Mouse (Mus musculus): Measurements from ENCODE around the gene Tango6. TPM values are rescaled to one million over a fixed set of nuclear protein-coding genes. Genes with fewer than 3 reads are reported as not detected.
"Not testable (repeated sequence)": the region's sequence is repeated elsewhere in the genome, so short reads cannot be mapped to it uniquely, and the experiment has no call there.

The Tango6 gene
- polyA plus RNA-seq, 1 experiment from 2014 or later: 7.0 TPM

DNA sequence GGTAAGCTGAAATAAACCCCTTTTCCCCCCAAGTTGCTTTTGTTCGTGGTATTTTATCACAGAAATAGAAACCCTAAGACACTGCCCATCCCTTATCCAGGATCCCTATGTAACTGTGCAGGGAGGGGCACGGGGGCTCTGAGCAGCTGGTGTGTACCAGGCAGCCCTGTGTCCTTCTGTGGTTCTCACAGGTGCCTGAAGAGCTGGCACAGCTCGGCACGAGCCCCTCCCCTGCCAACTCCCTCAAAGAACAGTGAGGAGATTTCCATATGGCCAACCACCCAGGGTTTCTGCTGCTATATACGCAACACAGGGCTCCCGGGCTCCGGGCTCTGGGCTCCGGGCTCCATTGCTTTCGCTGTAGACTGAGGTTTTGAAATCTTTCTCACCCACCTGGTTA, 182.5 kb downstream of the Tango6 start:
- peaks cover 15% of the 10 kb centered on the region for H3K27me3 ChIP-seq (ENCODE audit: control insufficient read depth, insufficient read depth, low read length)
- DNase-seq (ENCODE audit: low spot score, missing footprints) (no peak), ATAC-seq (ENCODE audit: low FRiP score) (no peak)
- no peak overlapping the region for H3K4me2 ChIP-seq
- H3K9me3 ChIP-seq (ENCODE audit: control insufficient read depth, low read length): no peaks in the 10 kb centered on the region
- peaks cover 3% of the 10 kb centered on the region; the same call in 1 of the 2 replicates for H3K4me1 ChIP-seq (ENCODE audit: control insufficient read depth, insufficient read depth, low read length)
- H3K4me3 ChIP-seq (ENCODE audit: low read depth, low read length): no peak overlapping the region
- 81% methylated on average over 9 of the region's 9 CpGs for WGBS
- no peak overlapping the region for H3K27ac ChIP-seq (ENCODE audit: low read depth, low read length)
- no peaks in the 10 kb centered on the region for H3K36me3 ChIP-seq (ENCODE audit: control insufficient read depth, insufficient read depth, low read length)
- H3K9ac ChIP-seq (ENCODE audit: low read length): no peak overlapping the region

- DNase-seq (ENCODE audit: low spot score, missing footprints) (peak; percentile 96), ATAC-seq (ENCODE audit: low FRiP score) (no peak)
- 2% methylated on average over 18 of the region's 18 CpGs for WGBS
- Histone ChIP-seq H3K9me3 (ENCODE audit: control insufficient read depth, low read length) (no peaks in the 10 kb centered on the region), H3K4me2 (peak within 1 kb of the TSS; percentile 97), H3K4me3 (ENCODE audit: low read depth, low read length) (peak within 1 kb of the TSS; percentile 51), H3K9ac (ENCODE audit: low read length) (peak within 1 kb of the TSS; percentile 66), H3K27ac (ENCODE audit: low read depth, low read length) (no peak within 1 kb of the TSS), H3K27me3 (ENCODE audit: control insufficient read depth, insufficient read depth, low read length) (peaks cover 35% of the 10 kb centered on the region), H3K4me1 (ENCODE audit: control insufficient read depth, insufficient read depth, low read length) (peaks cover 22% of the 10 kb centered on the region), H3K36me3 (ENCODE audit: control insufficient read depth, insufficient read depth, low read length) (peaks cover 3% of the 10 kb centered on the region; the same call in 1 of the 2 replicates)
Observed at GRCm38 (mm10) chr8:106870051-106870450, 187.2 kb downstream of the Tango6 start, which contains the start of gene Has3. Gene Has3 (plus strand): TSS chr8:106870242.

GRCm38 (mm10) chr8:106870537-106871327, 187.9 kb downstream of the Tango6 start:
- WGBS: under 1% methylated on average over 60 of the region's 63 CpGs
- Histone ChIP-seq H3K4me3 (ENCODE audit: low read depth, low read length) (peak overlapping the region; percentile 51), H3K27ac (ENCODE audit: low read depth, low read length) (no peak overlapping the region), H3K4me1 (ENCODE audit: control insufficient read depth, insufficient read depth, low read length) (peaks cover 22% of the 10 kb centered on the region), H3K9me3 (ENCODE audit: control insufficient read depth, low read length) (no peaks in the 10 kb centered on the region), H3K4me2 (peak overlapping the region; percentile 97), H3K27me3 (ENCODE audit: control insufficient read depth, insufficient read depth, low read length) (peaks cover 35% of the 10 kb centered on the region), H3K36me3 (ENCODE audit: control insufficient read depth, insufficient read depth, low read length) (peaks cover 3% of the 10 kb centered on the region; the same call in 1 of the 2 replicates), H3K9ac (ENCODE audit: low read length) (peak overlapping the region; percentile 66)
- DNase-seq (ENCODE audit: low spot score, missing footprints) (peak; percentile 95), ATAC-seq (ENCODE audit: low FRiP score) (peak; percentile 74)

- DNase-seq (ENCODE audit: low spot score, missing footprints) (peak; percentile 92), ATAC-seq (ENCODE audit: low FRiP score) (peak; percentile 23; the same call in 1 of the 2 replicates)
- H3K9ac ChIP-seq (ENCODE audit: low read length): peak overlapping the region; percentile 66
- H3K27ac ChIP-seq (ENCODE audit: low read depth, low read length): no peak overlapping the region
- H3K4me2 ChIP-seq: peak overlapping the region; percentile 97
- 1% methylated on average over 15 of the region's 15 CpGs for WGBS
- no peaks in the 10 kb centered on the region for H3K9me3 ChIP-seq (ENCODE audit: control insufficient read depth, low read length)
- peaks cover 22% of the 10 kb centered on the region for H3K4me1 ChIP-seq (ENCODE audit: control insufficient read depth, insufficient read depth, low read length)
- H3K27me3 ChIP-seq (ENCODE audit: control insufficient read depth, insufficient read depth, low read length): peaks cover 35% of the 10 kb centered on the region
- H3K4me3 ChIP-seq (ENCODE audit: low read depth, low read length): peak overlapping the region; percentile 51
- peaks cover 5% of the 10 kb centered on the region for H3K36me3 ChIP-seq (ENCODE audit: control insufficient read depth, insufficient read depth, low read length)
Observed at GRCm38 (mm10) chr8:106871328-106871926, 188.6 kb downstream of the Tango6 start.

GRCm38 (mm10) chr8:106871931-106872371, 189.1 kb downstream of the Tango6 start:
- peak; percentile 57 for ATAC-seq (ENCODE audit: low FRiP score)
- H3K4me3 ChIP-seq (ENCODE audit: low read depth, low read length): peak overlapping the region; percentile 51
- under 1% methylated on average over 22 of the region's 22 CpGs for WGBS
- H3K27ac ChIP-seq (ENCODE audit: low read depth, low read length): no peak overlapping the region
- no peaks in the 10 kb centered on the region for H3K9me3 ChIP-seq (ENCODE audit: control insufficient read depth, low read length)
- peaks cover 22% of the 10 kb centered on the region for H3K4me1 ChIP-seq (ENCODE audit: control insufficient read depth, insufficient read depth, low read length)
- H3K36me3 ChIP-seq (ENCODE audit: control insufficient read depth, insufficient read depth, low read length): peaks cover 8% of the 10 kb centered on the region
- peaks cover 35% of the 10 kb centered on the region for H3K27me3 ChIP-seq (ENCODE audit: control insufficient read depth, insufficient read depth, low read length)
- H3K9ac ChIP-seq (ENCODE audit: low read length): peak overlapping the region; percentile 42; the same call in 1 of the 2 replicates
- DNase-seq (ENCODE audit: low spot score, missing footprints): peak; percentile 95
- peak overlapping the region; percentile 97 for H3K4me2 ChIP-seq

DNA sequence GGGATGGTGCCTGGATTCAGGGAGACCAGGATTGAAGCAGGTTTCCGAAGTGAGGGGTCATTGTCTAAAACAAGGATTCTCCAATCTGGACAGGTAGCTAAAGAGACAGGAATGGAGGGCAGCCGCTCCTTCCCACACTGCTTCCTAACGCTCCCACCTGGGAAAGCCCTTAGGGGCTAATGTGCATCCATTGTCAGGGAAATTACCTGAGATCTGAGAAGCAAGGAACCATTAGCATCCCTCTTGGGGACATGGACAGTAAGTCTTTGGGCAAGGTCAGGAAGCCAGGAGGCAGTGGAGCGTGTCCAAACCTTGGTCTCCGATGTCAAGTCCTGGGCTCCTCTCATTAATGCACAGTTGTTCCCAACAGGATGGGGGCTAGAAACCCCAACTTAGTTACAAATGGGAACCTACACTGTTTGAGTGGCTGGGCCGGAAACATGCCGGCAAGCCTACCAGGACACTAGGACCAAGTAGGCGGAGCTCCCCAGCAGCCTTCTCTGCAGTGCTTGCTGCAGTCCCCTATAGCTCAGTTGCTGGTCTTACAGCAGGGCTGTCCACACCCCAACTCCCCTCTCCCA, 189.7 kb downstream of the Tango6 start:
- ATAC-seq (ENCODE audit: low FRiP score) (no peak), DNase-seq (ENCODE audit: low spot score, missing footprints) (peak; percentile 90)
- Histone ChIP-seq H3K9me3 (ENCODE audit: control insufficient read depth, low read length) (no peaks in the 10 kb centered on the region), H3K9ac (ENCODE audit: low read length) (peak overlapping the region; percentile 42; the same call in 1 of the 2 replicates), H3K36me3 (ENCODE audit: control insufficient read depth, insufficient read depth, low read length) (peaks cover 8% of the 10 kb centered on the region), H3K4me3 (ENCODE audit: low read depth, low read length) (peak overlapping the region; percentile 51; the same call in 1 of the 2 replicates), H3K27ac (ENCODE audit: low read depth, low read length) (no peak overlapping the region), H3K4me2 (peak overlapping the region; percentile 97), H3K4me1 (ENCODE audit: control insufficient read depth, insufficient read depth, low read length) (peaks cover 22% of the 10 kb centered on the region), H3K27me3 (ENCODE audit: control insufficient read depth, insufficient read depth, low read length) (peaks cover 35% of the 10 kb centered on the region)
- 8% methylated on average over 8 of the region's 8 CpGs for WGBS

DNA sequence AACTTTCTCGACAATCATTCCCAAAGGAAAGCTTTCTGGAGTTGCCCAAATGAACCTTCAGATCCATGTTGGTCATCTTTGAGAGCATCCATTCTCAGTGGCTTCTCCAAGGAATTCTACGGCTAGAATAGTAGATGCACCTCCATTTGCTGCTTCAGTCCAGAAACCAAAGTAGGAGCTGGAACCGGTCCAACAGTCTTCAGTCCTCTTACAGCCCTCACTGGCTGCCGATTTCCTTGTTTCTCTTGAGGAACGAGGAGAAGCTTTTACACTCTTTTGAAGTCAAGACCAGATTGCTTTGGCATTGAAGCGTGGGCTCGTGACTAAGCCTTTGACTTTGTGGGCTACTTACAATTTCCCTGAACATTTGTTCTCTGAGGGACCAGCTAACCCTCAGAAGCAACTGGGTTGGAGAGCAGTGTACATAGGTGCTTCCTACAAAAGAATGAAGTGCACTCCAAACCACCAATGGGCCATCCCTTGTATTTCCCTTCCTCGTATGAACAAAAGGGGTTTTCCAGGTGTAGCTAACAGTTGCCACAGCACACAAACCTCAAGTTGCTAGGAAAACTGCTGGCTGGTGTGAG, 197.3 kb downstream of the Tango6 start:
- no peaks in the 10 kb centered on the region for H3K4me1 ChIP-seq (ENCODE audit: control insufficient read depth, insufficient read depth, low read length)
- no peaks in the 10 kb centered on the region for H3K9me3 ChIP-seq (ENCODE audit: control insufficient read depth, low read length)
- DNase-seq (ENCODE audit: low spot score, missing footprints): no peak
- H3K4me2 ChIP-seq: no peak overlapping the region
- H3K4me3 ChIP-seq (ENCODE audit: low read depth, low read length): no peak overlapping the region
- H3K27ac ChIP-seq (ENCODE audit: low read depth, low read length): no peak overlapping the region
- WGBS: 96% methylated on average over 8 of the region's 8 CpGs
- ATAC-seq (ENCODE audit: low FRiP score): no peak
- peaks cover 21% of the 10 kb centered on the region for H3K36me3 ChIP-seq (ENCODE audit: control insufficient read depth, insufficient read depth, low read length)
- H3K9ac ChIP-seq (ENCODE audit: low read length): no peak overlapping the region
- no peaks in the 10 kb centered on the region for H3K27me3 ChIP-seq (ENCODE audit: control insufficient read depth, insufficient read depth, low read length)

GRCm38 (mm10) chr8:106884094-106884493, 201.2 kb downstream of the Tango6 start:
- not testable (repeated sequence) for H3K27ac ChIP-seq (ENCODE audit: low read depth, low read length); DNase-seq (ENCODE audit: low spot score, missing footprints)
- 91% methylated on average over 11 of the region's 11 CpGs for WGBS

More at GRCm38 (mm10) chr8:106884094-106884493, 201.2 kb downstream of the Tango6 start:
- H3K9ac ChIP-seq (ENCODE audit: low read length); H3K27me3 ChIP-seq (ENCODE audit: control insufficient read depth, insufficient read depth, low read length); H3K9me3 ChIP-seq (ENCODE audit: control insufficient read depth, low read length); H3K4me2 ChIP-seq; H3K4me3 ChIP-seq (ENCODE audit: low read depth, low read length); ATAC-seq (ENCODE audit: low FRiP score); H3K4me1 ChIP-seq (ENCODE audit: control insufficient read depth, insufficient read depth, low read length): not testable (repeated sequence)
- peaks cover 23% of the 10 kb centered on the region for H3K36me3 ChIP-seq (ENCODE audit: control insufficient read depth, insufficient read depth, low read length)
